Mouse (Mus musculus) testis, adult 2 months (tissue): ENCODE results near the gene Slc24a2.

Experiments
- CTCF ChIP-seq: fragments of 200-500 bp; IDR thresholded peaks from 2 replicates; pipeline ENCODE4 v1.5.1; 2012; ENCODE audit warnings: low read depth, mild to moderate bottlenecking, inconsistent platforms, low read length, moderate library complexity; ENCODE audit not compliant: control insufficient read depth, insufficient read depth, insufficient replicate concordance
- POLR2A ChIP-seq: fragments of 200-500 bp; IDR thresholded peaks from 2 replicates; pipeline ENCODE4 v1.6.1; 2012; ENCODE audit warnings: low read depth, mild to moderate bottlenecking, inconsistent platforms, low read length, moderate library complexity; ENCODE audit not compliant: control insufficient read depth

GRCm38 (mm10) chr4:87274276-87274675 is 44.0 kb upstream of the Slc24a2 start:
- TF ChIP-seq POLR2A: no peak
- TF ChIP-seq CTCF: no peak
